Mouse (Mus musculus) kidney, adult 18-20 months (tissue): Measurements from ENCODE around the gene Xpc.
A peak's percentile ranks its signal among the peaks of the same experiment; 100 is the strongest.
"Not testable (repeated sequence)": the region's sequence is repeated elsewhere in the genome, so short reads cannot be mapped to it uniquely, and the experiment has no call there.

Source experiments
- DNase-seq: peaks from one replicate; pipeline ENCODE4 v3.0.0; 2021

Gene Xpc

GRCm38 (mm10) chr6:91471427-91471826 is 44.3 kb downstream of the Xpc start:
- DNase-seq = not testable (repeated sequence)

GRCm38 (mm10) chr6:91470712-91471111 is 45.0 kb downstream of the Xpc start:
- no peak for DNase-seq

- DNase-seq = no peak
Measured at GRCm38 (mm10) chr6:91467106-91467505, 48.6 kb downstream of the Xpc start.

- DNase-seq = peak; percentile 14
Measured at GRCm38 (mm10) chr6:91465756-91466155, 49.9 kb downstream of the Xpc start.

- DNase-seq = peak; percentile 56
Measured at GRCm38 (mm10) chr6:91459471-91459870, 56.2 kb downstream of the Xpc start.

- no peak for DNase-seq
Measured at GRCm38 (mm10) chr6:91454546-91454945, 61.1 kb downstream of the Xpc start.

- DNase-seq = no peak
Measured at GRCm38 (mm10) chr6:91452056-91452455, 63.6 kb downstream of the Xpc start.

GRCm38 (mm10) chr6:91449472-91450225 is 66.0 kb downstream of the Xpc start:
- no peak for DNase-seq

GRCm38 (mm10) chr6:91445316-91445715 is 70.4 kb downstream of the Xpc start:
- no peak for DNase-seq

GRCm38 (mm10) chr6:91441145-91441662 is 74.5 kb downstream of the Xpc start:
- no peak for DNase-seq

GRCm38 (mm10) chr6:91440474-91441144 is 75.1 kb downstream of the Xpc start:
- peak; percentile 98 for DNase-seq
